Mouse (Mus musculus) duodenum, adult 2 months (tissue): Measurements from ENCODE around the gene Kdm1b. TPM values are rescaled to one million over a fixed set of nuclear protein-coding genes. Genes with fewer than 3 reads are reported as not detected.

ENCODE experiments used
- polyA plus RNA-seq: library from polyadenylated mRNA; depleted of rRNA; stranded (reverse); fragments of >200 nt; gene quantifications from 2 replicates; pipeline ENCODE4 v1.2.3, GENCODE M21; 2012; ENCODE audit warnings: low replicate concordance; rRNA removed

The Kdm1b gene
- 3.2 and 6.5 TPM in 2 replicates for polyA plus RNA-seq

GRCm38 (mm10) chr13:47043030-47043680 is at the start of gene Kdm1b:
Kdm1b (plus strand) TSS chr13:47043499.

DNA sequence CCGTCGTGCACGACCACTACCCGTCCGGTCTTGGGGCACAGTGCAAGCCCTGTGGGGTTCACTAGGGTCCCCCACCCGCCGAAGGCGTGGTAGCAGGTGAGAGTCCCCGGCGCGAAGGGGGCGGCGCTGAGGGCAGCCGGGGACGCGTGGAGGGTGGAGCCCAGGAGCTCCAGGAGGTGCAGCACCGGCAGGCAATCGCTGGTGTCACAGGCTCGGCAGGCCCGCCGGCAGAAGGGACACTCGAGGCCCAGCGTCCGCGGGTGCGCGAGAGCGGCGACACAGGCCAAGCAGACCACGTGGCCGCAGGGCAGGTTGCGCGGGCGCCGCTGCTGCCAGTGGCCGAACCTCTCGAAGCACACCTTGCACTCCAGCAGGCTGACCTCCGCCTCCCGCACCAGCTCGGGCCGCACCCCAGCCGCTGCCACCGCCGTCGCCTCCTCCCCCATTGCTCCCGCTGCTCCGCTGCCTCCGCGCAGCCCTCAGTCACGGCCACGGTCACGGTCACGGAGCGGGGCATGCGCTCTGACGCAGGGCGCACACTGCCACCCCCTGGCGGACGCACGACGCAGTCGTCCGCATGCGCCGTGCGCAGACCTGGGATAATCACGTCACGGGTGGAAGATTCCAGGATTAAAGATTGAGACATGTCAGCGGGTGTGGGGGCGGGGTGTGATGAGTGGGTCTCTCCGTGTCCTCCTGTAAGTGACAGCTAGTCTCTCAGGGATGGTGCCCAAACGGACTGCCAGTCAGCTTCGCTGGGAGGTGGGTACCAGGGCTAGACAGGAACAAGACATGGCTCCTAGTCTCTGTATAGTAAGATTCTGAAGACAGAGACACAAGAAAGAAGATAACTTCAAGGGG is 28.7 kb upstream of the Kdm1b start, which contains the start of gene Nhlrc1:
Gene Nhlrc1, minus strand, starts transcription at position 517 of the 861 bp plus-strand sequence.

GRCm38 (mm10) chr13:47044617-47044947 is 1.3 kb downstream of the Kdm1b start, which contains the start of gene Tpmt:
Tpmt (minus strand) TSS chr13:47044737.

DNA sequence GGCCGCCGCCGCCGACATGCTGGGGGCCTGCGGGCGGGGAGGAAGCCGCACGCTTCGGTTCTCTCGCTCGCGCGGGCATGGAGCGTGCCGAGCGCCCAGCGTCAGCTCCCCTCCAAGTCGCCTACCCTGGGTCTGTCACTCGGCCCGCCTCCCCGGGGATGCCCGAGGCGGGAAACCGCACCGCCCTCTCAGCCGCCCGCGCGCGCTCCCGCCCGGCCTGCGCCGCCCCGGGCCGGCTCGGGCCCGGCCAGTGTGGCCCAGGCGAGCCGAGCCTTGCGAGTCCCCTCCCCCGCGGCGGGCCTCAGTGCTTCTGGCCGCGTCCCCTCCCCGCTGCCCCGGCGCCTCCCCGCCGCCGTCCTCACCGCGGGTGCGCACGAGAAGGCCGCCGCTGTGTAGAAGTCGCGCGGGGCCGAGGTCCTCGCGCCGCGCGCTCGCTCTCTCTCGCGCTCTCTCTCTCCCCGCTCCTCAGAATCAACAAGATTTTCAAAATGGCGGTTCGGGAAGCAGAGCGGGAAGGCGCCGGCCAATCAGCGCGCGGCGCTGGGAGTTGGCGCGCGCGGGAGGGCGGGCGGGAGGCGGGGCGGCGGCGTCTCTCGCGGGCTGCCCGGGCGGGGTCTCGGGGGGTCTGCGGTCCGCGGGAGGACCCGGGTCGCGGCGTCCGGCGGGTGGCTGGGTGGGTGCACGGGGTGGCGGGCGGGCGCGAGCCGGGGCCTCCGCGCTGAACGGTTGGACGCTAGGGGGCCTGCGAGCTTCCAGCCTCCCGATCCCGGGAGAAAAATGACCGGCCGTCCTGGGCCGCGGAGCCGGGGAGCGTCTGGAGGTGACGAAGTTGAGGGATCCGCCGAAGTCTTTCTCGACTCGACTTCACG is 62.6 kb downstream of the Kdm1b start, which contains the start of gene Dek:
Gene Dek, minus strand, starts transcription at position 491 of the 869 bp plus-strand sequence.

DNA sequence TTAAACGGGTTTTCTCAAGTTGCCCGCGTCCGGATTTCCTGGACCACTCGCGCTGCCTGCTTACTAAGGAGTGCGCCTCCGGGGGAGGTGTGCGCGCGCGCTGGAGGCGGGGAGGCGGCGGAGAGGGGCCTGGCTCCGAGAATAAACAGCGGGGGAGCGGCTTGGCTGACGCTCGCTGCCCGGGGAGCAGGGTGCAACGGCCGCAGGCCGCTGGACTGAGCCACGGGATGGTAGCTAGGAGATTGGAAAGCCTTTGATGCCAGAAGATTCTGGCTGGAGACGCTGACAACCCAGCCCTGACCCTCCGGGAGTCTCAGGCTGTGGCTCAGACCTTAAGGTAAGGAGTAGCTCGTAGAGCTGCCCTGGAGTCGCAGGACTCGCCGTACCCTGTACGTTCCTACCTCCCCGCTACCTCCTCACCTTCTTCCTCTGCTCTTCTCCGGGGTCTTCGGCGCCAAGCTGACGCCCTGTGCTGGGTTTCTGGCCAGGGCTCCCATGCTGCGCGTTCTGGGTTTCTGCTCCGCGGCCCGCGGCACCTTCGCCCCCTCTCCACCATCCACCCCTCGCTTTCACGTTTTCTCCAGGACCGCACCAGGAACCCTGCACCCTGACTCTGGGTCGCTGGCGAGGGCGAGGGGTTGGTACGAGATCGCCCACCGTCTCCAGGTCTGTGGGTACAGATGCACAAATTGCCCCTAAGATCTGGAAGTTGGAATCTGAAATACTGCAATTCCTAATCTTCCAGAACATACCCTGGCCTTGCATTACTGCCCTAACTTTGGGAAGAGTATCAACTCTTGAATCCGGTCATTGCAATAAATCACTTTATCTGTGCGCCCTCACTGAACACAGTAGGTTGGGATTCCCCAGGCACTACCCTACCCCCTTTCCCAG is 79.5 kb downstream of the Kdm1b start, which contains the start of gene Rnf144b:
Gene Rnf144b, plus strand, starts transcription at position 120 of the 894 bp plus-strand sequence.

Other genes with a start within 250 kb of the Kdm1b start
- 15.5 and 19.7 TPM in 2 replicates for gene Kif13a, start 113.6 kb upstream of the Kdm1b start, polyA plus RNA-seq
- 3.9 and 5.7 TPM in 2 replicates for gene Nhlrc1, start 28.6 kb upstream of the Kdm1b start, polyA plus RNA-seq
- 1.5 and 2.5 TPM in 2 replicates for gene Tpmt, start 1.2 kb downstream of the Kdm1b start, polyA plus RNA-seq
- gene Dek, start 62.7 kb downstream of the Kdm1b start, polyA plus RNA-seq: 21.4 and 35.0 TPM in 2 replicates
- 1.2 and 1.7 TPM in 2 replicates for gene Rnf144b, start 79.2 kb downstream of the Kdm1b start, polyA plus RNA-seq